Mouse (Mus musculus) retina, embryonic 14.5 days (tissue): Measurements from ENCODE around the gene Mrps18c.
A peak's percentile ranks its signal among the peaks of the same experiment; 100 is the strongest.

Source experiments
- DNase-seq: peaks from one replicate; pipeline ENCODE4 v3.0.0-alpha.2; 2015; ENCODE audit warnings: low spot score

Mrps18c gene

GRCm38 (mm10) chr5:100798165-100798860 lies at the start of gene Mrps18c, which contains the start of gene Helq:
Mrps18c (plus strand) TSS chr5:100798627.
Helq (minus strand) TSS chr5:100798598.
- peak; percentile 92 for DNase-seq

GRCm38 (mm10) chr5:100750617-100751255 lies 47.7 kb upstream of the Mrps18c start:
- no peak for DNase-seq

GRCm38 (mm10) chr5:100751655-100752054 lies 46.8 kb upstream of the Mrps18c start:
- peak; percentile 67 for DNase-seq

GRCm38 (mm10) chr5:100753407-100753806 lies 45.0 kb upstream of the Mrps18c start:
- DNase-seq = peak; percentile 72

- DNase-seq = no peak
Measured at GRCm38 (mm10) chr5:100758121-100758520, 40.3 kb upstream of the Mrps18c start.

- no peak for DNase-seq
Measured at GRCm38 (mm10) chr5:100760049-100760663, 38.3 kb upstream of the Mrps18c start.

- DNase-seq = no peak
Measured at GRCm38 (mm10) chr5:100761736-100762135, 36.7 kb upstream of the Mrps18c start.

- DNase-seq = no peak
Measured at GRCm38 (mm10) chr5:100766026-100766425, 32.4 kb upstream of the Mrps18c start.

- DNase-seq = no peak
Measured at GRCm38 (mm10) chr5:100771575-100771974, 26.9 kb upstream of the Mrps18c start.

GRCm38 (mm10) chr5:100775778-100776404 lies 22.5 kb upstream of the Mrps18c start:
- DNase-seq = no peak

GRCm38 (mm10) chr5:100776900-100777299 lies 21.5 kb upstream of the Mrps18c start:
- DNase-seq = no peak

GRCm38 (mm10) chr5:100779002-100779401 lies 19.4 kb upstream of the Mrps18c start:
- DNase-seq = no peak

GRCm38 (mm10) chr5:100787527-100787926 lies 10.9 kb upstream of the Mrps18c start:
- DNase-seq = no peak

- DNase-seq = no peak
Measured at GRCm38 (mm10) chr5:100792261-100792660, 6.2 kb upstream of the Mrps18c start.

GRCm38 (mm10) chr5:100794084-100794483 lies 4.3 kb upstream of the Mrps18c start:
- no peak for DNase-seq

GRCm38 (mm10) chr5:100818341-100818740 lies 19.9 kb downstream of the Mrps18c start:
- no peak for DNase-seq

- peak; percentile 26 for DNase-seq
Measured at GRCm38 (mm10) chr5:100819568-100820480, 21.4 kb downstream of the Mrps18c start.

- peak; percentile 90 for DNase-seq
Measured at GRCm38 (mm10) chr5:100820483-100821184, 22.2 kb downstream of the Mrps18c start, which contains the start of gene Abraxas1. Abraxas1 (minus strand) TSS chr5:100820965.

- no peak for DNase-seq
Measured at GRCm38 (mm10) chr5:100821375-100821774, 22.9 kb downstream of the Mrps18c start.

- no peak for DNase-seq
Measured at GRCm38 (mm10) chr5:100822826-100823225, 24.4 kb downstream of the Mrps18c start.

- DNase-seq = peak; percentile 33
Measured at GRCm38 (mm10) chr5:100825975-100826374, 27.5 kb downstream of the Mrps18c start.
